Mouse (Mus musculus) brain, embryonic 18.5 days (tissue): Measurements from ENCODE around the gene Cacna1s.
A peak's percentile ranks its signal among the peaks of the same experiment; 100 is the strongest.

Experiments used
- DNase-seq: peaks from one replicate; pipeline ENCODE4 v3.0.0-alpha.2; 2012; ENCODE audit warnings: low read depth, low spot score

The Cacna1s gene

DNA sequence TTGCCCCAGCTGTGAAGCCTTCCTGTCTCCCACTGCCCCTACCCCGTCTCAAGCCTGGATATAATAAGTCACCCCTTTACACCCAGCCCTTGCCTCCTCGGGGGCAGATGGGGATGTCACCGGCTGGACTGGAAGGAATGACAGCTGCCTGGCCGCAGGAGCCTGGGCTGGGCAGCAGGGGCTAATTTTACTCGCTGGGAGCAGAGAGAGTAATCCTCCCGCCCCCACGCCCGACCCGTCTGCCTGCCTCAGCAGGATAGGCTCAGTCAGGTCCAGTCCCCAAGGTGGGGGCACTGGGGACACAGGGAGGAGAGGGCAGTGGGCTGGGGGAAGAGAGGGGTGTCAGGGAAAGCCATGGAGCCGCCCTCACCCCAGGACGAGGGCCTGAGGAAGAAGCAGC, at the start of gene Cacna1s:
Gene Cacna1s, plus strand, starts transcription at position 204 of the 400 bp plus-strand sequence.
- DNase-seq: no peak

DNA sequence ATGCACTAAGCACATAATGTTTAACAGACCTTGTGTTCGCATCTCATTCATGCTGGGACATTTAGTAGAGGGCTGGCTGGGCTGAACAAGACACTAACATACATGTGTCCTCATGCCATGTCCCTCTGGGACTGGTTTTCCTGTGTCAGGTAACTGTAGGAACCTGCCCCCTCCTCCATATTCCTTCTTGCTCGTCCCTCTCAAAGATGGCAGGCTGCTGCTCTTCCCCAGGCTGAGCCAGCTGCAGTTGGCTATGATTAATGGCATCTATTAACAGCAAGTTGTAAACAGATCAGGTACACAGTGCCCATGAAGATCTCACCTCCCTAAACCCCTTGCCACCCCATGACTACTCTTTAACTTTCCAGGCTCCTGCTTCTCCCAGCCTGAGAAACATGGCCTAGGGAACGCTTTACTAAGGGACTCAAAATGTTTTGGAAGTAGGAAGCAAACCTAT, 46.2 kb upstream of the Cacna1s start, which contains the start of gene Igfn1:
Gene Igfn1, minus strand, starts transcription at position 51 of the 457 bp plus-strand sequence.
- no peak for DNase-seq

DNA sequence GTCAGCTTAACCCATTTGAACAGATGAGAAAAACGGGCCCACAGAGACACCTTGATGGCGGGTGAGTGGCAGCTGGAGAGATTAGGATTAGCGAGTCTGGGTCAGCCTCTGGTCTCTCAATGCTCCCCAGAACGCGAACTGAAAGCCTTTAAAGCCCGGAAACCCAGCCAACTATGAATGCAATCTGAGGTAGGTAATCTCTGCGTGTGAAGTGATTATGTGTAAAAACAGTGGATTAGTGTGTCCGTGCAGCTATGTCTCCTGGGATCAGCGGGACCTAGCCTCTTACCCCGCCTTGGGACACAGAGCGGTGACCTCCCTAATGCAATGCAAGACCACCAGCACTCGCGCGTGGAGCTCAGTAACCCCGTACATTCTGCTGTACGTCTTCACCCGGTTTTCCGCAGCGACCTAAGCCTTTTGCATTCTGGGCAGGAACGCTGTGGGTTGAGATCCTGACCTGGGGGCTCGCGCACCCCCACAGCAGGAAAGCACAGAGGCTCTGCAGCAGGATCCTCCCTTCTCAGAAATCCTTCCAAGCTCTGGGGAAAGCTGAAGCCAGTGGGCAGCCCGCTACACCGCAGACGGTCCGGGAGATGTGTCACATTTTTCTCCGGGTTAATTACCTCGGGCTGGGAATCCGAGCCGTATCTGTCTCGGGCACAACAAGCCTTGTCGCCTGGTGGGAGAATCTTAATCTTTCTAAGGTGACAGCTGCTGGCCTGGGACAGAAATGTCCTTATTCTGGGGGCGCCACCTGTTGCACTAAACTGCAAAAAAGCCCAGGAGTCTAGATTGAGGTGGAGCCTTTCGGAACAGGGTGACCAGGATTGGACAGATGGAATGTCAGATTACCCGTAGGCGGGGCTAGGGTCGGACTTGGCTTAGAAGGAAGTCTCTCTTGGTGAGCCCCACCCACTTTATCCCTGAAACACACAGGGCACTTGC, 45.1 kb upstream of the Cacna1s start, which contains the start of gene Tmem9:
Gene Tmem9, plus strand, starts transcription at position 940 of the 948 bp plus-strand sequence.
- DNase-seq: no peak

DNA sequence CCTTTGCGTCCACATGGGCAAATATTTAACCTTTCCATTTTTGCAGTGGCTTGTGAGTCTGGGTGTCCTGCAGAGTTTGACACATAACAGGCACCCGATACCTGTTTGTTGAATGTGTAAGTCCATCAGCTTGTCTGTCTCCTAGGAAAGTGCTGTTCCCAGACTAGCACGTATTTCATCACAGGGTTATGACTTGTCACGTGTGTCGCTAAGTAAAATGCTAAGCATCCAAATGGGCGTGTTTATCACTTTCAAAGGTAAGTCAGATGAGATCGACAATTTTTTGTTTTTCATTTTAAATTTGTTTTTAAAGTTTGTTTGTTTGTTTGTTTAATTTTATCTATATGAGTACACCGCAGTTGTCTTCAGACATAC, 44.4 kb upstream of the Cacna1s start:
- DNase-seq: no peak

DNA sequence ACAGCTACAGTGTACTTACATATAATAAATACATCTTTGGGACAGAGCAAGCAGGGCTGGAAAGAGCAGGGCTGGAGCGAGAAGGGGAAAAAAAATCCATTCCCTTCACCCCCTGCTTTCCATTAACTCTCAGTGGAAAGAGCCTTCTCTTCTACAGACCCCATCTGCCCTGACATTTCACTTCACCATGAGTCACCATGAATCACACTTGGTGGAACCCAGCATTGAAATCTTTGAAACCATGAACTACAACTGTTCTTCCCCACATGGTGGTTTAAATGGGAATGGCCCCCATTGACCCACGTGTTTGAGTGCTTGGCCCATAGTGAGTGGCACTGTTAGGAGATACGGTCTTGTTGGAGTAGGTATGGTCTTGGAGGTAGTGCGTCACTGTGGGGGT, 42.3 kb upstream of the Cacna1s start:
- no peak for DNase-seq

DNA sequence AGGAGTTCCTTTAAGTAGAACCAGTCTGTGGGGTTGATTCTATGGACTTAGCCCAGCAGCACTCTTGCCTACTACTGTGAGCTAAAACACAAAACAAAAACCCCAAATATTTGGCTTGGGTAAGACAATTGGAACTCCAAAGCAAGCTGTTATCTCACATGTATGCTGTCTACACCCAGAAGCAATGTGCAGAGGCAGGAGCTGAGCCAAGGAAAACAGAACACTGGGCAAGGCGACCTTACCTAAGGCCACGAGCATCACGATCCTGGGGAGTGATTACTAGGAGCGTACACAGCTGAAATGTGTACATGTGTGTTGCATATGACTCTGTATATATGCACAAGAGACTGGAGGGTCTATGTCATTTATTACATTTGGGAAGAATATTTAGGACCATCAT, 39.0 kb upstream of the Cacna1s start:
- no peak for DNase-seq

DNA sequence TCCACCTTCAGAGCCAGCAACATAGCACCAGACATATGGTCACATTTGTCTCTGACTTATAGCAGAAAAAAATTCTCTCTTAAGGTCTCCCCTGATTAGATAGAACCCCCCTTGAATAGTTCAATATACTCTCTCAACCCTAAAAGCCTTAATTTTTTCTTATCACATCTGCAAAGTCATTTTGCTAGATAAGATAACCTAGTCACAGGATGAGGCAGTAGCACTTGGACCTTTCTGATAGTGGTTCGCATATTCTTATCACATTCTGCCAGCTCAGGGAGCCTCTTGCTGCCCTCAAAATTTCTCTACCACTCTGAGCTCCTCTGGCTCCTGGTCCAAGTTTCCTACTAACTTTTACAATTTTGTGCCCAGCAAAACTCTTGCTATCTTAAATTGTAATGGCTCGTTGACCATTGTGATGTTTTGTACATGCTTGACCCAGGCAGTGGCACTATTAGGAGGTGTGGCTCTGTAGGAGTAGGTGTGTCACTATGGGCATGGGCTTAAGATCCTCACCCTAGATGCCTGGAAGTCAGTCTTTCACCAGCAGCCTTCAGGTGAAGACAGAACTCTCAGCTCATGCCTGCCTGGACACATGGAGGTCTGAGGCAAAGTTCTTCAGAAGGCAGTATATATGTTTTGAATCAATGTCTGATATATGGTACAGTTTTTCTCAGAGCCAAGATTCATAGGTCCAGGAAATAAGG, 37.6 kb upstream of the Cacna1s start:
- DNase-seq: no peak

DNA sequence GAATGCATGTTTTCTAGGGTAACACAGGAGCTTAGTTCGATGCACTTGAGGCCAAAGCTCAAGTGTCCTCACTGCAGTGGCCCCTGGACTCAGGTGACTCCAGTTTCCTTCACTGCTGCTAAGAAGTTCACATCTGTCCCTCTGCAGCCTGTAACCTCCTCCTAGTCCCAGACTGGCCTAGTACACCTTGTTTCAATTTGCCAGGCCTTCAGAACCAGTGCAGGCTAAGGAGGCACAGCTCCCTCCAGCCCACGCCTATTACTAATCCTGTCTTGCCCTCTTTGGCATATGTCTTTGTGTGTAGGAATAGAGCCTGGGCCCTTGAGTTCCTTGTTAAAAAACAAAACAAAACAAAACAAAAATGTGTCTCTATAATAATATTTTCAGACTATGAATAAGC, 35.2 kb upstream of the Cacna1s start:
- no peak for DNase-seq

DNA sequence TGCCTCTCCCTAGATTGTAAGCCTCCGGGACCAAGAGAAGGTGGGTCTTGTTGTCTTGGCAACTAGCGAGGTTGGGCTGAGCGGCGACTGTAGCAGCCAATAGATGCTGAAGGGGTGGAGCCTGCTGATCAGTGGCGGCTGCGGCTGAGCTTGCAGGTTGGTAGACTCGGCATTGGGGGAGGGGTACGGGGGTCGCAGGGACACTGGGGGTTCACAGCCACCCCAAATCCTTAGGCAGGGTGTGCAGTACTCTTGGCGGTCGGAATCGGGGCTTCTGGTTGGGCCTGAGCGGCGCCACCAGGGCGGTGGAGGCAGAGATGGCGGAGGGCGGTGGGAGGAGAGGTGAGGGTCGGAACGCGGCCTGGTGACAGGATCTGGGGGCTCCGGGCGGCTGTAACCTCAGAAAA, 34.6 kb upstream of the Cacna1s start:
- peak; percentile 94 for DNase-seq

DNA sequence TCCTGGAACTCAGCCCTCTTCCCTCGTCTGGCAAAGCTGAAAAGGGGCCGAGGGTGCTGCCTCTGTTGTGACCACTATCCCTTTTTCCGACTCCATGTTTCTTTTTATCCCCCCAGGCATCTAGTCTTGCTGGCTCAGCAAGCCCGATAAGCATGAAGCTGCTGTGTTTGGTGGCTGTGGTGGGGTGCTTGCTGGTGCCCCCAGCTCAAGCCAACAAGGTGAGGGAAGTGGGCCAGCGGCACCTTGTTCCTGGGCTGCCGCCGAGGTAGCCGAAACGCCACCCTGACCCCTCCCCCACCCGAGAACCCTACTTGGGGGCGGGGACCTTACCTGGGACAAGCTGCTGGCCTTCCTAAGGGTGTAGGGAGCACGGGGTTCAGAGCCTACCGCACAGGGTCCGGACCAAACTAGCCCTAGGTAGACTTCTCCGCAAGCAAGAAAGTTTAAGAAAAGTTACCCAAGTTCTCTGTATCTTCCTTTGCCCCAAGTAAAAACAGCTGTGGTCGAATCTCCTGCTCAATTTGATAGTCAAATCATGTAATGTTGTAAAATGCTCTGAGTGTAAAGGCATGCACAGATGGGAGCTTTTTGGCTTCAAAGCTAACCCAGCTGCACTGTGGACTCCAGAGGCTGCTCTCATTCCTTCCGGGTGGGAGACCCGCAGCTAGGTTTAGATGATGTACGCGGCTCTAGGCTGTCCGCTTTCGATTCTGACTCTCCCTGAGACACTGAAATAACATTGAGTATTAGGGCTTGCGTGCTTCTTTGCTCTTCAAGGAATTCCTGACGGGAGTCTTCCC, 34.0 kb upstream of the Cacna1s start:
- no peak for DNase-seq

DNA sequence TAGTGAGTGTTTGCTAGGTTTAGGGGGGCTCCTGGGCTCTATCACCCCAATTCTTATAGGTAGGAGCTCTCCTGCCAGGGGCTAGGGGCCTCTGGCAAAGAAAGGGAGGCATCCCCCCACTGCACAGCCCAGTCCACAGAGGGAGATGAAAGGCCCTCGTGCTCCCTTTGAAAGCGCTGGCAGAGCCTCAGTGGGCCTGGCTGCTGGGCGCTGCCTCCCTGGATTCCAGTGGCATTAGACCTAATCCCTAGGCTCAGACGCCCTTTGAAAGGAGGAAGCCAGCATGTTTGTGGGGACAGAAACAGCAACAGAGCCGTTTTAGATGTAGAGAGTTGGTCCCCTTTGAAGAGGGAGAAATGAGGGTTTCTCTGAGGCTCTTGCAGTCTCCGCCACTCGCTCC, 22.3 kb upstream of the Cacna1s start:
- DNase-seq: no peak

DNA sequence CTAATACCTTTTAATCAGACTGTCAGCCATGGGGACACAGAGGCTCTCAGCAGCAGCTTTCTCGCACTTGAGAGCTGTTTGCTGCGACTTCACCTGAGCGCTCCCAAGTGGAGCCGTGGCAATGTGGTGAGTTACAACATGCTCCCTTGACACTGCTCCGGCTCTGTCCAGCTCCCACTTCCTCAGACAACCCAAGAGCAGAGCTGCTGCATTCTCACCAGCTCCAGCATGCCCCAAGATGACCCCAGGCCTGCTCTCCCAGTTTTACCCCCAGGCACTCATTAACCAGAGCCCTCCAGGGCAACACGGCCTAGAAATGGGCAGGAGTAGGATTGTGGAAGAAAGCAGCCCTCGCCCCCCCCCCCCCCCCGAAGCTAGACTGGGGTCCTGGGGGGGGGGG, 20.9 kb upstream of the Cacna1s start:
- no peak for DNase-seq

DNA sequence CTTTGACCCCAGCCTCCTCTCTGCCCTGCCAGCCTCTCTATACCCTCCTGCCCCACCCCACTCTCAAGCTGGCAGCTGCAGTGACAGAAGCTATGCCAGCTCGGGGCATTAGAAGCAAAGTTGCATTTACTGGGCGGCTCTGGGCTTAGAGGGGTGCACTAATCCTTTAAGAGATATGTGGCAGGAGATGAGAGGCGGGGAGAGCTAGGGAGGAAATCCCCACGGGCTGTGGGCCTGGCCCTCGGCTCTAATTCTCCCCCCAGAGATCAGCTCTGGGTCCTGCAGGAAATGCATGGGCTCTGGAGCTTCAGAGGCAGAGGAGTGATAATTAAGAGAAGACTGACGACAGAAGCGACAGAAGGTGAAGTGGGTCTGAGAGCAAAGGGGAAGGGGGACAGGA, 19.6 kb upstream of the Cacna1s start:
- no peak for DNase-seq

DNA sequence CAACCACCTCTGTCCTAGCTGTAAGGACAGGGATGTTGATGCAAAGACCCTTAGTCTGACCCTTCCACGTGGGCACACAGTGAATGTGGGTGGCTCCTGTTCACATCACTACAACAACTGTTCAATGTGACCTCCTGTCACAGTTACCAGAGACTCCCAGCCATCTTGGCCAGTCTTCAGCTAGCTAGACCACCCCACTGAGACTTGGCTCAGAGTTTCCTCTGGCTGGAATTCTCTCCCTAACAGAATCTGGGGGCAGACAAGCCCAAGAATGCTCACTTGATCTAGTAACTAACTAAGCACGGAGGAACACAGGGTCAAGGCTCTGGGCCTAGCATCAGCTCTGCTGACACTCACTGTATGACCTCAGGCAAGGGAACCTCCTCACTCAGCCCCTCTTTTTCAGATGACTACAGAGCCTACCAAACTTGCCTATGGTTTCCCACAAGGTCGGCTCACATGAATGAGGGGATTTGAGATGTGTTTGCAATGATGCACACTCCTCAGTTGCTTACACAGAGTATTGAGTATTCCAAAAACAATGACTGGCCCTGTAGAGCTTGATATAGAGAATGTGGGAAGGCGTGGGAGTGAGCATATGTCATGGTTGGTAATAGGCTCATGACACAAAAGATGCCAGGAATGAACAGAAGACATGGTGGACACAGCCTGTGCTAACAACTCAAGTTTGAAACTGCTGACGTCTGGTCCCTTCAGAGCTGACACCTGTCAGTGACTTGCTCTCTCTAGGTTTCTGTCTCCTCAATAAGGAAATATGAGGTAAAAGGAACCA, 13.6 kb upstream of the Cacna1s start:
- DNase-seq: no peak

DNA sequence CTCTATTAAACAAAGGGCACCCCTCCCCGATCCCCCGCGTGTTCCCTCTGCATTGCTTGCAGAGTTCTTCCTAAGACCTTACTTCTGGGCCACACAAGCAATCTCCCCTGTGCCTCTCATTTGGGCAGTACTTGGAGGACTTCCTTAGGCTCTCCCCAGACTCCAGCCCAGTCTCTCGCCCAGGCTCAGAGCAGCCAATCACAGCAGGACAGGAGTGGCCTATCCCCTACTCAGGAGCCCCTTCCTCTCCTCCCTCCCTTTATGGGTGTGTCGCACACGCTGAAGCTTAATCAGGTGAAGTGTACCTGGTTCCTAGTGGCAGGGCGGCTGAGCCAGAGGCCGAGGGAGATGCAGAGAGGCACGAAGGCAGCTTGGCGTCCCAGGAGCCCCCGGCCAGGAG, 12.1 kb upstream of the Cacna1s start:
- no peak for DNase-seq

DNA sequence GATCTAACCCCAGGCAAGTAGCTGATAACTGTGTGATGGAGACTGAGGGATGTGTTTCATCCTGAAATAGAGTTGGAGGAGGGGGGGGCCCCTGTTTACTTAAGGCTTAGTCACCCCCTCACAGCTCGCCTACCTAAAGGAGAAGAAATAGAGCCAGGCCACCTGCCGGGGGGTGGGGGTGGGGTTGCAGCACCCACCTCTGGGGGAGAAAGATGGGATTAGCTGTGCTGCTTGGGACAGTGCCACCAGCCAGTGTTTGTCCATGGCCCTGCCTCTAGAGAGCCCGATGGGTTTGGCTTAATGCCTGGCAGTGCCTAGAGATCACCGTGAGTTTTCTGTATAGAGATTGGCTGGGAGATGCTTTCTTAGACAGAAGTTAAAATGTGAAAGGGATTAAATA, 11.7 kb upstream of the Cacna1s start:
- no peak for DNase-seq

DNA sequence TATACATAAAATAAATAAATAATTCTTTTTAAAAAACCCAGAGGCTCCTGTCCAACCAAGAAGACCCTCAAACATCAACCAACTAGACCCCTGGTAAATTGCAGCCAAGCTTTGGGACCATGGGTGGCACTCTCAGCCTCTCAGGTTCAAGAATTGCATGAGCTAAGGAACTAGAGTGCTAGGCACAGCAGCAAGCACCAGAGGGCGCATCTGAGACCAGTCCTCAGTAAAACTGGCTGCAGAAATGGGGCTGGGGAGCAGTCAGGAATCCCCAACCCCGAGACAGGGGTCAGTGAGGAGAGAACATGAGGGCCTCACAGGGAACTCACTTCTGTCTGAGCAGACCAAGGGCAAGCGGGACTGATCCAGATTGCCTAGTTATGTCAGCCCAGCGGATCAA, 6.8 kb upstream of the Cacna1s start:
- no peak for DNase-seq

DNA sequence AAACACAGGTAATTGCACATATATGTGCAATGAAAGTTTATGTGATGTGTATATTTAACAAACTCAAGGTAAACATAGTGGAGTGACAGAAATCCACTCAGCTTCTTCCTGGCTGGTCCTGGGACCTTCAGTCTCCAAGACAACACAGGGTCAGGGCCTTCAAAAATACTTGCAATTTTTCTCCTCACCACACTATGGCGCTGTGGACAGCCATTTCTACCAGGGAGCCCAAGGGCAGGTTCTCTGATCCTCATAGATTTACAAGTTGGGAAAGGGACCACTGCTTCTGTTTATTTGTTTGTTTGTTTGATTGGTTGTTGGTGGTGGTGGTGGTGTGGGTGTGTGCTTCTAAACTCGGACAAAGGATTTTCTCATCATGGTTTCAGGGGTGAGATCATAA, 5.1 kb upstream of the Cacna1s start:
- DNase-seq: no peak

DNA sequence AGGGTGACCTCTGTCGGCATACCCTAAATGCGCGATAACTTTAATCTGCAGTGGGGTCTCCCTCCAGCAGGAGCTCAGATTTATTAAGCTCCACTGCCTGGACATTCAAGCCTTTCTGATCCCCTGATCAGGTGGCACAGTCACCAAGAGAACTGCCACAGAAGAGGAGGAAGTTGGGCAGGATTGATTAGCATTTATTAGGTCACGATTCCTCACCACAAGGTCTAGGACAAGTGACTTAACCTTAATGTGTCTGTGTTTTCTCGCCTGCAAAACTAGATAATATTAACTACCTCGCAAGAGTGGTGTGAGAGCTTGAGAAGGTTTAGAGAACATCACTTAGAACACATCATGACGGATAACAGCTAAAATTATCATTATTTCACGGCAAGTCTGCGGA, 4.7 kb upstream of the Cacna1s start:
- DNase-seq: no peak

DNA sequence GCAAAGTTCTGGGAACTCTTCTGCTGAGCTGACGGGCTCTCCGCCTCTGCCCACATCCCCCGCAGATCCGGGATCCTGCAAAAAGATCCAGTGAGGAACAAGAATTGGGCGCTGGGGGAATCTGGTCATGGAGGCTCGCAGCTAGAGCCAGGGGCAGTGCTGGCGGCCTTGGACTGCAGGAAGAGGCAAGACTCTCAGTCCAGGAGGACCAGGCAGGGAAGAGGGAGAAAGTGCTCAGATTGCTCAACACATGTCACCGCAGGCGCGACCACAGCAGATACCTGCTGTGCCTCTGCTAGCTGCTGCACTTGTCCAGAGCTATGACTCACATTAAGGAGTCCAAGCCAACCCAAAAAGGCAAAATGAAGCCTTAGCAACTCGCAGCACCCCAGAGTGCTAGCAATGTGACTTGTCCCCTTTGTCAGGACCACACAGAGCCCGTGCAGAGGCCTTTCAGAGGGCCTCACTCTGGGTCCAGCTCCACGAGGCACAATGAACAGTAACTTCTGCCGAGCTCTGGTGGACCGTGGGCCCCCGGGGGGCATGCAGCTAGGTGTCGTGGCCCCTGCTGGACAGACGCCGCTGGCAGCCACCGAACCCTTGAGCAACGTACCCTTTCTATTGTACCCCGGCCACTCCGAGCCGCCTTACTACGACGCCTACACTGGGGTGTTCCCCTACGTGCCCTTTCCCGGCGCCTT, 2.1 kb upstream of the Cacna1s start, which contains the start of gene Ascl5:
Gene Ascl5, plus strand, starts transcription at position 493 of the 701 bp plus-strand sequence.
- no peak for DNase-seq

DNA sequence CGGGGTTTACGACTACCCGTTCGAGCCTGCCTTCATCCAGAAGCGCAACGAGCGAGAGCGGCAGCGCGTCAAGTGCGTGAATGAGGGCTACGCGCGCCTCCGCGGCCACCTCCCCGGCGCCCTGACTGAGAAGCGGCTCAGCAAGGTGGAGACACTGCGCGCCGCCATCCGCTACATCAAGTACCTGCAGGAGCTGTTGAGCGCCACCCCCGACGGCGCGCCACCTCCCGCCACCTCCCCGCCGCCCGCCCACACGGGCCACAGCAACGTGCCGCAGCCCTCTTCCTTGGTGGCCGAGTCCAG, 1.6 kb upstream of the Cacna1s start:
- no peak for DNase-seq
